Mouse (Mus musculus) CH12.LX (cell line): ENCODE data around the gene Nle1.

Experiments used
- CTCF ChIP-seq, 2 experiments: IDR thresholded peaks in 1 of 2; conservative IDR thresholded peaks in 1 of 2; 2 replicates each; pipeline ENCODE4 v1.5.1; 2011 to 2012; ENCODE audit warnings: low read depth in 2 of 2, low read length in 2 of 2, improper control_type of control experiment in 1 of 2, inconsistent platforms in 1 of 2, mild to moderate bottlenecking in 1 of 2, moderate library complexity in 1 of 2
- MAX ChIP-seq: IDR thresholded peaks from 2 replicates; pipeline ENCODE4 v1.6.1; 2011; ENCODE audit warnings: low read length, improper control_type of control experiment
- NELFE ChIP-seq: IDR thresholded peaks from 2 replicates; pipeline ENCODE4 v1.6.1; 2011; ENCODE audit warnings: low read depth, low read length, improper control_type of control experiment
- NRF1 ChIP-seq: IDR thresholded peaks from 2 replicates; pipeline ENCODE4 v1.6.1; 2014; ENCODE audit warnings: low read depth, mild to moderate bottlenecking, inconsistent platforms, low read length, improper control_type of control experiment, moderate library complexity
- POLR2A ChIP-seq: IDR thresholded peaks from 2 replicates; pipeline ENCODE4 v1.6.1; 2011; ENCODE audit warnings: low read depth, mild to moderate bottlenecking, improper control_type of control experiment, low read length
- RCOR1 ChIP-seq: conservative IDR thresholded peaks from 2 replicates; pipeline ENCODE4 v1.6.1; 2012; ENCODE audit warnings: low read depth, mild to moderate bottlenecking, inconsistent platforms, low read length, improper control_type of control experiment
- SMC3 ChIP-seq: IDR thresholded peaks from 2 replicates; pipeline ENCODE4 v1.6.1; 2011; ENCODE audit warnings: low read depth, low read length, improper control_type of control experiment
- TCF12 ChIP-seq: IDR thresholded peaks from 2 replicates; pipeline ENCODE4 v1.6.1; 2014; ENCODE audit warnings: low read depth, mild to moderate bottlenecking, inconsistent platforms, low read length, improper control_type of control experiment
- USF1 ChIP-seq: IDR thresholded peaks from 2 replicates; pipeline ENCODE4 v1.6.1; 2014; ENCODE audit warnings: low read depth, mild to moderate bottlenecking, inconsistent platforms, low read length, improper control_type of control experiment
- ZC3H11A ChIP-seq: IDR thresholded peaks from 2 replicates; pipeline ENCODE4 v1.6.1; 2012; ENCODE audit warnings: low read depth, mild to moderate bottlenecking, inconsistent platforms, low read length, improper control_type of control experiment

- TF ChIP-seq CTCF (conservative IDR thresholded peaks at IDR 0.05 in 1 of 2, IDR thresholded peaks at IDR 0.05 in 1 of 2; ENCODE audit: low read depth in 2 of 2, low read length in 2 of 2): no peak
- TF ChIP-seq NRF1: no peak
- TF ChIP-seq USF1: no peak
- TF ChIP-seq RCOR1: no peak
- TF ChIP-seq TCF12: no peak
- no peak for TF ChIP-seq MAX
- no peak for TF ChIP-seq NELFE
- no peak for TF ChIP-seq SMC3
- TF ChIP-seq ZC3H11A: no peak
- TF ChIP-seq POLR2A: no peak
Observed at GRCm38 (mm10) chr11:82860759-82861158, 47.5 kb downstream of the Nle1 start.
